Mouse (Mus musculus) ES-E14 (cell line): ENCODE data around the gene Ykt6. TPM values are rescaled to one million over a fixed set of nuclear protein-coding genes. Genes with fewer than 3 reads are reported as not detected.

Source experiments
- DNase-seq: peaks from one replicate; pipeline ENCODE4 v3.0.0-alpha.2; 2013; ENCODE audit warnings: low read depth, low spot score
- H3K27ac ChIP-seq: 2 replicates; pipeline ENCODE4 v1.5.1; 2012; ENCODE audit warnings: low read depth, mild to moderate bottlenecking, low read length, moderate library complexity, mixed read lengths; ENCODE audit not compliant: poor library complexity, insufficient read depth, severe bottlenecking
- H3K36me3 ChIP-seq: 2 replicates; pipeline ENCODE4 v1.6.1; 2012; ENCODE audit warnings: mild to moderate bottlenecking, low read length, moderate library complexity, mixed read lengths; ENCODE audit not compliant: control insufficient read depth, poor library complexity, insufficient read depth, severe bottlenecking
- H3K4me1 ChIP-seq, 2 experiments: fragments of 150-350 bp in 1 of 2; sonication (generic) in 1 of 2; 2 replicates each; pipeline ENCODE4 v1.6.1; 2012; ENCODE audit warnings: low read length in 2 of 2, mild to moderate bottlenecking in 1 of 2, mixed read lengths in 1 of 2; ENCODE audit not compliant: control insufficient read depth in 2 of 2, insufficient read depth in 2 of 2, poor library complexity in 1 of 2
- H3K4me3 ChIP-seq, 2 experiments: fragments of 150-350 bp in 1 of 2; sonication (generic) in 1 of 2; 2 replicates each; pipeline ENCODE4 v1.5.1; 2012; ENCODE audit warnings: low read length in 2 of 2, low read depth in 1 of 2, mild to moderate bottlenecking in 1 of 2, mixed read lengths in 1 of 2; ENCODE audit not compliant: insufficient read depth in 1 of 2, poor library complexity in 1 of 2, severe bottlenecking in 1 of 2
- H3K9ac ChIP-seq: 2 replicates; pipeline ENCODE4 v1.6.1; 2012; ENCODE audit warnings: low read depth, mild to moderate bottlenecking, low read length, mixed read lengths; ENCODE audit not compliant: poor library complexity, insufficient read depth, severe bottlenecking
- H3K9me3 ChIP-seq: fragments of 150-350 bp; sonication (generic); 2 replicates; pipeline ENCODE4 v1.6.1; 2012; ENCODE audit warnings: low read depth, mild to moderate bottlenecking, low read length; ENCODE audit not compliant: control insufficient read depth, insufficient read depth
- CHD2 ChIP-seq: IDR thresholded peaks from 2 replicates; pipeline ENCODE4 v1.6.1; 2014; ENCODE audit warnings: mild to moderate bottlenecking, low read depth, low read length, inconsistent platforms
- HCFC1 ChIP-seq: IDR thresholded peaks from 2 replicates; pipeline ENCODE4 v1.6.1; 2012; ENCODE audit warnings: low read length, inconsistent platforms, borderline replicate concordance; ENCODE audit not compliant: insufficient read depth
- MAFK ChIP-seq: IDR thresholded peaks from 2 replicates; pipeline ENCODE4 v1.6.1; 2014; ENCODE audit warnings: mild to moderate bottlenecking, low read depth, low read length, inconsistent platforms; ENCODE audit not compliant: insufficient read depth
- ZC3H11A ChIP-seq: IDR thresholded peaks from 2 replicates; pipeline ENCODE4 v1.6.1; 2012; ENCODE audit warnings: low read depth, mild to moderate bottlenecking, inconsistent platforms, low read length, borderline replicate concordance
- ZNF384 ChIP-seq: IDR thresholded peaks from 2 replicates; pipeline ENCODE4 v1.6.1; 2012; ENCODE audit warnings: low read depth, low read length, inconsistent platforms
- in situ Hi-C, 2 experiments: fragments of 600-800 bp; cut with MboI; formaldehyde crosslinking; loops; one replicate each; pipeline ENCODE4 v1.15.1; 2025; ENCODE audit warnings: low sequenced_read_pairs in 2 of 2, inconsistent platforms in 1 of 2; ENCODE audit not compliant: unreplicated experiment in 2 of 2
- total RNA-seq: library from RNA; depleted of rRNA; stranded (reverse); fragments of 300-350 nt; gene quantifications from 2 replicates; pipeline ENCODE4 v1.2.3, GENCODE M21; 2012

Ykt6 gene
- total RNA-seq, 1 experiment, result 72.2 TPM

- H3K9me3 ChIP-seq, result no peaks in the 10 kb centered on the region
- no peak overlapping the region for H3K27ac ChIP-seq
- no peak overlapping the region for H3K9ac ChIP-seq
- no peaks in the 10 kb centered on the region for H3K36me3 ChIP-seq
- no peak overlapping the region for H3K4me3 ChIP-seq
- DNase-seq, result no peak
- TF ChIP-seq HCFC1, result no peak
- no peak for TF ChIP-seq ZC3H11A
- TF ChIP-seq MAFK, result no peak
- no peak for TF ChIP-seq CHD2
- no peak for TF ChIP-seq ZNF384
- peaks cover 4 to 27% of the 10 kb centered on the region in 2 experiments; a peak in 2 of 4 replicates for H3K4me1 ChIP-seq
- in situ Hi-C loops, result no loop called here
Observed at GRCm38 (mm10) chr11:5945096-5945495, 10.4 kb upstream of the Ykt6 start.

GRCm38 (mm10) chr11:5947796-5948195 lies 7.7 kb upstream of the Ykt6 start:
- H3K27ac ChIP-seq, result no peak overlapping the region

GRCm38 (mm10) chr11:5948546-5949250 lies 6.8 kb upstream of the Ykt6 start:
- no peak overlapping the region for H3K9ac ChIP-seq
- no peak overlapping the region for H3K27ac ChIP-seq
- H3K9me3 ChIP-seq, result no peaks in the 10 kb centered on the region
- no peak overlapping the region for H3K4me3 ChIP-seq
- in situ Hi-C loops, result no loop called here
- no peak for TF ChIP-seq ZNF384
- TF ChIP-seq MAFK, result 0 out of 2 replicates have a peak, but pooled peaks have one; percentile 27
- DNase-seq, result no peak
- H3K4me1 ChIP-seq, result peaks cover 4 to 15% of the 10 kb centered on the region in 2 experiments; a peak in 2 of 4 replicates
- H3K36me3 ChIP-seq, result no peaks in the 10 kb centered on the region

More at GRCm38 (mm10) chr11:5947796-5948195, 7.7 kb upstream of the Ykt6 start:
- Histone ChIP-seq H3K9ac (no peak overlapping the region), H3K4me1 (peaks cover 4 to 19% of the 10 kb centered on the region in 2 experiments; a peak in 2 of 4 replicates), H3K36me3 (no peaks in the 10 kb centered on the region), H3K4me3 (no peak overlapping the region), H3K9me3 (no peaks in the 10 kb centered on the region)
- TF ChIP-seq ZNF384 (no peak), HCFC1 (no peak), MAFK (no peak), CHD2 (no peak), ZC3H11A (no peak)
- no peak for DNase-seq
- in situ Hi-C loops, result no loop called here

- no peaks in the 10 kb centered on the region for H3K9me3 ChIP-seq
- no peak within 1 kb of the TSS; the same call in 1 of the 2 replicates for H3K27ac ChIP-seq
- TF ChIP-seq ZNF384 (no peak), CHD2 (no peak), HCFC1 (no peak), MAFK (no peak), ZC3H11A (no peak)
- in situ Hi-C loops, result no loop called here
- no peak within 1 kb of the TSS for H3K9ac ChIP-seq
- H3K36me3 ChIP-seq, result no peaks in the 10 kb centered on the region
- peaks cover 4 to 14% of the 10 kb centered on the region in 2 experiments; a peak in 2 of 4 replicates for H3K4me1 ChIP-seq
- DNase-seq, result no peak
- H3K4me3 ChIP-seq, result no peak within 1 kb of the TSS
Observed at GRCm38 (mm10) chr11:5949586-5950352, 5.7 kb upstream of the Ykt6 start, which contains the start of gene Gck. Gene Gck, minus strand, starts transcription at chr11:5950081.
